Mouse (Mus musculus) forebrain, embryonic 10.5 days (tissue): ENCODE measurements around the gene Ugt1a10. TPM values are rescaled to one million over a fixed set of nuclear protein-coding genes. Genes with fewer than 3 reads are reported as not detected.

Experiments used
- DNase-seq: peaks from one replicate; pipeline ENCODE4 v3.0.0-alpha.2; 2017; ENCODE audit warnings: low spot score; ENCODE audit errors: extremely low spot score
- H3K27ac ChIP-seq: fragments of 300-500 bp; sonication (generic); 2 replicates; pipeline ENCODE4 v1.5.1; 2016; ENCODE audit warnings: mild to moderate bottlenecking
- H3K27me3 ChIP-seq: fragments of 300-500 bp; sonication (generic); 2 replicates; pipeline ENCODE4 v1.6.1; 2016; ENCODE audit warnings: mild to moderate bottlenecking; ENCODE audit not compliant: poor library complexity, severe bottlenecking
- H3K36me3 ChIP-seq: fragments of 300-500 bp; sonication (generic); replicated peaks from 2 replicates; pipeline ENCODE4 v1.6.1; 2016; ENCODE audit warnings: mild to moderate bottlenecking, moderate library complexity
- H3K4me1 ChIP-seq: fragments of 300-500 bp; sonication (generic); 2 replicates; pipeline ENCODE4 v1.6.1; 2016
- H3K4me3 ChIP-seq: fragments of 300-500 bp; sonication (generic); 2 replicates; pipeline ENCODE4 v1.5.1; 2016; ENCODE audit warnings: mild to moderate bottlenecking, moderate library complexity
- H3K9me3 ChIP-seq: fragments of 300-500 bp; sonication (generic); 2 replicates; pipeline ENCODE4 v1.6.1; 2016; ENCODE audit warnings: mild to moderate bottlenecking, moderate library complexity
- WGBS: fragments of 180-500 bp; shearing (Covaris S2); methylation state at CpG from one replicate; pipeline ENCODE4 v1.1.7; 2016; 5-methylcytosine and 5-hydroxymethylcytosine counted together
- polyA plus RNA-seq: library from polyadenylated mRNA; unstranded; fragments of >200 nt; fragmentation: Nextera tagmentation; extraction: Ambion mirVana; gene quantifications from 2 replicates; pipeline ENCODE4 v1.2.1, GENCODE M21; 2016

Gene Ugt1a10
- polyA plus RNA-seq, 1 experiment from 2014 or later, result not detected

DNA sequence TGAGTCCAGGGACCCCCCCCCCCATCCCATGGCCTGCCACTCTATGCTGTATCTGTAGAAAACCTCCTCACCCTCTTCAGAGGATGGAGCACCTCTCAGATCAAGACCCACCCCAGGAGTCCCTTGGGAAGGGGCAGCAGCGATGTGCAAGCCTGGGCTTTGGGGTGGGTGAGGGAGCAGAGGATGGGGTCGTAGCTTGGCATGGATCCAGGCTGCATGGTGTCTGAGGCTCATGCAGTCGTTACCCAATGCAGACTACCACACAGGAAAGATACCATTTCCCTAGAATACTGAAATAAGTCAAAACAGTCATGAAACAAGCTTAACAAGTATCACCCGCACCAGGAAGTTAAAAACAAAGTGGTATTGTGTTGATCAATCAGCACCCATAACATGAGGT lies 193.5 kb downstream of the Ugt1a10 start:
- Histone ChIP-seq H3K9me3 (peaks cover 98% of the 10 kb centered on the region), H3K36me3 (no peaks in the 10 kb centered on the region), H3K27me3 (no peaks in the 10 kb centered on the region), H3K4me1 (no peaks in the 10 kb centered on the region), H3K27ac (no peak overlapping the region), H3K4me3 (no peak overlapping the region)
- no peak for DNase-seq
- WGBS, result 77% methylated on average over 4 of the region's 4 CpGs

DNA sequence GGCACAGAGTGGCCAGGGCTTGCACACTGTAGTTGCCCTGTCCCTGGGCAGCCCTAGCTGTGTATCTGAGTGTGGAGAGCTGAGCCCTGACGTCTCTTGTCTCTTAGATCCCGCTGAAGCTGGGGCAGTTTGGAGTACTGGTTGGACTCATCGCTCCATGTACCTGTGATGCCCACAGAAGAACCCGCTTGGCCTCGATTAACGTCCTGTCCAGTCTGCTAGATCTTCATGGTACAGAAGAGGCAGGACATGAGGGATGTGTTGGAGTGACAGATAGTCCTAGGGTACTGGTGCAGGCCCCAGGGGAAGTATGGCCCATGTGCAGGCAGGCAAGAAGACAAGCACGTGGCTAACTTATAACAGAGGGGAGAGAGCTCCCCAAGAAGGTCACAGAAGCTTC lies 194.4 kb downstream of the Ugt1a10 start:
- WGBS, result 81% methylated on average over 7 of the region's 7 CpGs
- H3K36me3 ChIP-seq, result no peaks in the 10 kb centered on the region

GRCm38 (mm10) chr1:88250023-88250422 lies 194.8 kb downstream of the Ugt1a10 start:
- H3K4me1 ChIP-seq, result no peaks in the 10 kb centered on the region
- DNase-seq, result no peak
- no peaks in the 10 kb centered on the region for H3K36me3 ChIP-seq
- peaks cover 98% of the 10 kb centered on the region for H3K9me3 ChIP-seq
- no peaks in the 10 kb centered on the region for H3K27me3 ChIP-seq
- no peak overlapping the region for H3K27ac ChIP-seq
- WGBS, result 85% methylated on average over 5 of the region's 5 CpGs
- no peak overlapping the region for H3K4me3 ChIP-seq

More for the DNA sequence above, 194.4 kb downstream of the Ugt1a10 start:
- no peaks in the 10 kb centered on the region for H3K4me1 ChIP-seq
- H3K27ac ChIP-seq, result no peak overlapping the region
- H3K4me3 ChIP-seq, result no peak overlapping the region
- H3K27me3 ChIP-seq, result no peaks in the 10 kb centered on the region
- DNase-seq, result no peak
- H3K9me3 ChIP-seq, result peaks cover 98% of the 10 kb centered on the region

DNA sequence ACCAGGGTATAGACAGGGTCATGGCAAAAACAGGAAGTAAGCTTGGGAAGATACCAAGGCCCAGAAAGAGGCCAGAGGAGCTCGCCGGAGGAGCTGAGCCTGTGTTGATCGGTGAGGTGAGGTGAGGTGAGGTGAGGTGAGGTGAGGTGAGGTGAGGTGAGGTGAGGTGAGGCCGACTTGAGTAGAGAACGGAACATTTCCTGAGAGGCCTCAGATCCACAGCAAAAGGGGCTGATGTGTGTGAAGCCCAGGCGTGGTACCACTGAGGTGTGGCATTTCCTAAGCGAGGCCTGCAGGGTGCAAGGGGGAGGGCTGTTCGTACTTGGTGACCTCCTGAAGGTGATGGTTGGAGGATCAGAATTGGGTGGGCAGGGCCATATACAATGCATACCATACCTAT lies 197.9 kb downstream of the Ugt1a10 start:
- H3K27ac ChIP-seq, result no peak overlapping the region
- peaks cover 98% of the 10 kb centered on the region for H3K9me3 ChIP-seq
- 76% methylated on average over 8 of the region's 8 CpGs for WGBS
- no peaks in the 10 kb centered on the region for H3K4me1 ChIP-seq
- H3K36me3 ChIP-seq, result no peaks in the 10 kb centered on the region
- H3K4me3 ChIP-seq, result no peak overlapping the region
- no peaks in the 10 kb centered on the region for H3K27me3 ChIP-seq
- DNase-seq, result no peak

- Histone ChIP-seq H3K4me1 (no peaks in the 10 kb centered on the region), H3K27me3 (no peaks in the 10 kb centered on the region), H3K9me3 (peaks cover 98% of the 10 kb centered on the region), H3K4me3 (no peak overlapping the region), H3K27ac (no peak overlapping the region), H3K36me3 (no peaks in the 10 kb centered on the region)
- no peak for DNase-seq
- WGBS, result 75% methylated on average over 6 of the region's 6 CpGs
These were observed 198.4 kb downstream of the Ugt1a10 start for GRCm38 (mm10) chr1:88253540-88253939.

GRCm38 (mm10) chr1:88254793-88255465 lies 199.7 kb downstream of the Ugt1a10 start:
- 91% methylated on average over 12 of the region's 12 CpGs for WGBS
- no peak for DNase-seq
- no peaks in the 10 kb centered on the region for H3K4me1 ChIP-seq

GRCm38 (mm10) chr1:88255466-88255857 lies 200.3 kb downstream of the Ugt1a10 start:
- 59% methylated on average over 2 of the region's 2 CpGs for WGBS

More at GRCm38 (mm10) chr1:88254793-88255465, 199.7 kb downstream of the Ugt1a10 start:
- Histone ChIP-seq H3K27ac (no peak overlapping the region), H3K4me3 (no peak overlapping the region), H3K9me3 (peaks cover 98% of the 10 kb centered on the region), H3K27me3 (no peaks in the 10 kb centered on the region), H3K36me3 (peaks cover 7% of the 10 kb centered on the region)

GRCm38 (mm10) chr1:88255989-88256754 lies 201.0 kb downstream of the Ugt1a10 start:
- 84% methylated on average over 13 of the region's 13 CpGs for WGBS
- peaks cover 98% of the 10 kb centered on the region for H3K9me3 ChIP-seq
- H3K27ac ChIP-seq, result no peak overlapping the region
- no peaks in the 10 kb centered on the region for H3K4me1 ChIP-seq
- no peak overlapping the region for H3K4me3 ChIP-seq
- no peaks in the 10 kb centered on the region for H3K27me3 ChIP-seq
- peaks cover 20% of the 10 kb centered on the region for H3K36me3 ChIP-seq
- no peak for DNase-seq

More at GRCm38 (mm10) chr1:88255466-88255857, 200.3 kb downstream of the Ugt1a10 start:
- peaks cover 98% of the 10 kb centered on the region for H3K9me3 ChIP-seq
- no peaks in the 10 kb centered on the region for H3K27me3 ChIP-seq
- no peak overlapping the region for H3K27ac ChIP-seq
- peaks cover 13% of the 10 kb centered on the region for H3K36me3 ChIP-seq
- no peak for DNase-seq
- no peak overlapping the region for H3K4me3 ChIP-seq
- H3K4me1 ChIP-seq, result no peaks in the 10 kb centered on the region

DNA sequence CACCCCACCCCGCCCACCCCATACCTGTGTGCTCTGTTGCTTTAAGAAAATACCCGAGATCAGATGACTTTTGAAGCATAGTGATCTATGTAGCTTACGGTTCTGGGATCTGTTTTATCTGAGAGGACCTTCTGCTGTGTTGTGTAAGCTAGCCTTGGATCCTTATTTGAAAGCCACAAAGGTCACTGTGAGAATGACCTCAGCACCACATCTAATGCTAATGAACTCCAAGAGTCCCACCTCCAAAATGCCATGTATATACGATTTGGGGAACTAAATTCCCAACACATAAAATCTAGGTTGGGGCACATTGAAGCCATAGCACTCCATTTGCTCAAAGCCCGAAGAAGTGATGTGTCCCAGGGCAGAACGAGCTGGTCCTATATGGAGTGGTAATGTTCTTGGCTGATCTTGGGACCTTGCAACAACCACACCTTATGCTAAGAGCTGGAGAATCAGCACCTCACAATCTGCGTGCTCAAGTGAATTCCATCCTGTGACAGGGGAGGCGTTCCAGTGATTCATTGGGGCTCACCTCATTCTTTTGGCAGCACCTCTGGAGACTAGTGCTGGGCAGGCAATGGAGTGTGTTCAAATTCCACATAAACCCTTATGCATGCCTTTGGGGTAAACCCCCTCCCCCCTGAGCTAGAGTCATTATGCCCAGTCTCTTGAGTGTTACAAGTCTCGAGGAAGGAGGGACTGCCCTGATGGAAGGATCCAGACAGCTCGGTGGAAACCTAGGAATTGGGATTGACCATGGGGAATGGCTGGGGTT lies 201.9 kb downstream of the Ugt1a10 start:
- H3K27me3 ChIP-seq, result no peaks in the 10 kb centered on the region
- peaks cover 29% of the 10 kb centered on the region for H3K36me3 ChIP-seq
- peaks cover 100% of the 10 kb centered on the region for H3K9me3 ChIP-seq
- no peaks in the 10 kb centered on the region for H3K4me1 ChIP-seq
- 82% methylated on average over 10 of the region's 10 CpGs for WGBS
- no peak overlapping the region for H3K27ac ChIP-seq
- DNase-seq, result no peak
- H3K4me3 ChIP-seq, result no peak overlapping the region

GRCm38 (mm10) chr1:88257681-88258080 lies 202.5 kb downstream of the Ugt1a10 start:
- Histone ChIP-seq H3K4me1 (no peaks in the 10 kb centered on the region), H3K4me3 (no peak overlapping the region), H3K27me3 (no peaks in the 10 kb centered on the region), H3K27ac (no peak overlapping the region), H3K36me3 (peaks cover 35% of the 10 kb centered on the region), H3K9me3 (peaks cover 100% of the 10 kb centered on the region)
- DNase-seq, result no peak
- 82% methylated on average over 6 of the region's 6 CpGs for WGBS

- no peak for DNase-seq
- 73% methylated on average over 6 of the region's 6 CpGs for WGBS
- H3K4me3 ChIP-seq, result no peak overlapping the region
These were observed 203.2 kb downstream of the Ugt1a10 start for GRCm38 (mm10) chr1:88258361-88258760.

DNA sequence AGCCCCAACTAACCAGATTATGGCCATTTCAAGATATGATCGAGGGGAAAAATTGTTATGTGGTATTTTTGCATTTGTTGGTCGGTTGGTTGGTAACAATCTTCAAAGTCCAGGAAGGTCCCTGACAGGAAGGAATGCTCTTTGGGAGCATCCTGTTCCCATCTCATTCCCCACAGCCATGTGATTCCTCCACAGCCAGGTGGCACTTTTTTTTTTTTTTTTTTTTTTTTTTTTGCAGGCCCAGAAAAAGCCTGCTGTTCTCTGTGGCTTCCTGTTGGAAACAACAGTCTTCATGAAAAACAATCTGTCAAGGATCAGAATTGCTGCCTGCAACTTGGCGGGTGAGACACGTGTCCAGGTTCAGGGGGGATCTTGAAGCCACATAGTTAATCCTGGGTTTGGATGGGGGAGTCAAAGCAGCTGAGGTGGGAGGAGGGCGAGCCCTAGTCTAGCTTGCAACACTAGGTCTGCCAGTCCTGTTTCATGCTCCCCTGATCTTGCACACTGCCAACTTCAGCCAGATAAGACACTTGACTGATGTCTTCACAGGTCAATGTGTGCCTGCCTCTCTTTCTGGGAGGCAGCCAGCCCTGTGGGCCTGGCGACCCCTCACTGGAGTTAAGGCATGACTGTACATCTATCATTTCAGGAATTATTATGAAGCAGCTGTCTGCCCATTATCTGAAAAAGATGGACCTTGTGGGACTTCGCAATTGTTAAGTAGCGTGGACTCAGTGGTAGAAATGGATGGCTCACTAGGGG lies 203.9 kb downstream of the Ugt1a10 start:
- Histone ChIP-seq H3K27ac (no peak overlapping the region), H3K9me3 (peaks cover 100% of the 10 kb centered on the region), H3K36me3 (peaks cover 49% of the 10 kb centered on the region), H3K27me3 (no peaks in the 10 kb centered on the region), H3K4me1 (no peaks in the 10 kb centered on the region), H3K4me3 (no peak overlapping the region)
- 80% methylated on average over 8 of the region's 8 CpGs for WGBS
- no peak for DNase-seq

More at GRCm38 (mm10) chr1:88258361-88258760, 203.2 kb downstream of the Ugt1a10 start:
- Histone ChIP-seq H3K4me1 (no peaks in the 10 kb centered on the region), H3K9me3 (peaks cover 100% of the 10 kb centered on the region), H3K27me3 (no peaks in the 10 kb centered on the region), H3K27ac (no peak overlapping the region), H3K36me3 (peaks cover 42% of the 10 kb centered on the region)
